Mouse (Mus musculus) megakaryocyte, embryonic 14.5 days (primary cell): ENCODE results near the gene Rapgef6.

Experiments
- FLI1 ChIP-seq: IDR thresholded peaks from 2 replicates; pipeline ENCODE4 v1.6.1; 2012; ENCODE audit warnings: low read length, inconsistent platforms, mixed read lengths
- GATA1 ChIP-seq: IDR thresholded peaks from 3 replicates; pipeline ENCODE4 v1.6.1; 2012; ENCODE audit warnings: mixed read lengths, low read length, inconsistent platforms, borderline replicate concordance

- TF ChIP-seq GATA1, result no peak
- no peak for TF ChIP-seq FLI1
Measured at GRCm38 (mm10) chr11:54539031-54539430, 16.4 kb downstream of the Rapgef6 start.
